Mouse (Mus musculus) spleen, adult 2 months (tissue): ENCODE measurements around the gene Hbb-y. TPM values are rescaled to one million over a fixed set of nuclear protein-coding genes. Genes with fewer than 3 reads are reported as not detected.
A peak's percentile ranks its signal among the peaks of the same experiment; 100 is the strongest.
"Not testable (repeated sequence)": the region's sequence is repeated elsewhere in the genome, so short reads cannot be mapped to it uniquely, and the experiment has no call there.

ENCODE experiments used
- DNase-seq, 2 experiments: peaks; one replicate each; pipeline versions ENCODE4 v3.0.0 to v3.0.0-alpha.2; 2012 to 2021; ENCODE audit warnings: low spot score in 2 of 2, low read depth in 1 of 2
- H3K27ac ChIP-seq: fragments of 200-500 bp; 2 replicates; pipeline ENCODE4 v1.5.1; 2012; ENCODE audit warnings: low read length, inconsistent platforms; ENCODE audit not compliant: insufficient read depth
- H3K27me3 ChIP-seq: fragments of 200-500 bp; 2 replicates; pipeline ENCODE4 v1.6.1; 2012; ENCODE audit warnings: mild to moderate bottlenecking, moderate library complexity, low read length, inconsistent platforms; ENCODE audit not compliant: control insufficient read depth, insufficient read depth
- H3K36me3 ChIP-seq: fragments of 200-500 bp; 2 replicates; pipeline ENCODE4 v1.6.1; 2012; ENCODE audit warnings: mild to moderate bottlenecking, low read length, inconsistent platforms; ENCODE audit not compliant: control insufficient read depth, insufficient read depth
- H3K4me1 ChIP-seq: fragments of 200-500 bp; 2 replicates; pipeline ENCODE4 v1.6.1; 2011; ENCODE audit warnings: inconsistent platforms; ENCODE audit not compliant: control insufficient read depth, insufficient read depth, insufficient read length
- H3K4me3 ChIP-seq: fragments of 200-500 bp; 2 replicates; pipeline ENCODE4 v1.5.1; 2011; ENCODE audit warnings: mild to moderate bottlenecking, inconsistent platforms; ENCODE audit not compliant: insufficient read depth, insufficient read length; ENCODE audit errors: extremely low read depth
- CTCF ChIP-seq: fragments of 200-500 bp; IDR thresholded peaks from 2 replicates; pipeline ENCODE4 v1.5.1; 2011; ENCODE audit warnings: mild to moderate bottlenecking, inconsistent platforms; ENCODE audit not compliant: insufficient read depth, insufficient read length, insufficient replicate concordance; ENCODE audit errors: extremely low read depth
- POLR2A ChIP-seq: fragments of 200-500 bp; IDR thresholded peaks from 2 replicates; pipeline ENCODE4 v1.6.1; 2011; ENCODE audit warnings: low read depth, low read length, inconsistent platforms
- WGBS: fragments of 180-500 bp; shearing (Covaris S2); methylation state at CpG from one replicate; pipeline ENCODE4 v1.1.7; 2018; 5-methylcytosine and 5-hydroxymethylcytosine counted together
- polyA plus RNA-seq: library from polyadenylated mRNA; depleted of rRNA; stranded (reverse); fragments of >200 nt; gene quantifications from 2 replicates; pipeline ENCODE4 v1.2.3, GENCODE M21; 2012

Gene Hbb-y
- polyA plus RNA-seq, 1 experiment: 0.14 TPM

GRCm38 (mm10) chr7:103840268-103840667 is 12.7 kb downstream of the Hbb-y start, which contains the start of gene Hbb-bh2:
Gene Hbb-bh2, minus strand, starts transcription at chr7:103840520.
- H3K27ac ChIP-seq: no peak within 1 kb of the TSS
- peaks cover 4% of the 10 kb centered on the region; the same call in 1 of the 2 replicates for H3K4me1 ChIP-seq
- no peaks in the 10 kb centered on the region for H3K36me3 ChIP-seq
- TF ChIP-seq POLR2A (no peak), CTCF (no peak)
- no peak for DNase-seq
- no peaks in the 10 kb centered on the region for H3K27me3 ChIP-seq
- 86% methylated on average over 3 of the region's 3 CpGs for WGBS
- H3K4me3 ChIP-seq: no peak within 1 kb of the TSS

GRCm38 (mm10) chr7:103827808-103828207 is 25.2 kb downstream of the Hbb-y start, which contains the start of gene Hbb-bs:
Gene Hbb-bs, minus strand, starts transcription at chr7:103828096.
- Histone ChIP-seq H3K27ac (peak within 1 kb of the TSS; percentile 54; the same call in 1 of the 2 replicates), H3K4me1 (no peaks in the 10 kb centered on the region), H3K4me3 (no peak within 1 kb of the TSS), H3K36me3 (no peaks in the 10 kb centered on the region), H3K27me3 (no peaks in the 10 kb centered on the region)
- 84% methylated on average over 4 of the region's 4 CpGs for WGBS
- no peak for DNase-seq
- TF ChIP-seq POLR2A (no peak), CTCF (no peak)

- H3K4me3 ChIP-seq, H3K4me1 ChIP-seq, DNase-seq, H3K36me3 ChIP-seq, H3K27ac ChIP-seq, H3K27me3 ChIP-seq: not testable (repeated sequence)
- WGBS: no CpG with 5 or more reads among the region's 2 CpGs
Observed at GRCm38 (mm10) chr7:103827139-103827538, 25.9 kb downstream of the Hbb-y start.

- DNase-seq: no peak
- H3K4me1 ChIP-seq: no peaks in the 10 kb centered on the region
- no peak overlapping the region for H3K4me3 ChIP-seq
- H3K27me3 ChIP-seq: no peaks in the 10 kb centered on the region
- no peaks in the 10 kb centered on the region for H3K36me3 ChIP-seq
- 53% methylated on average over 3 of the region's 3 CpGs for WGBS
- H3K27ac ChIP-seq: no peak overlapping the region; the same call in 1 of the 2 replicates
- TF ChIP-seq CTCF: no peak
- TF ChIP-seq POLR2A: no peak
Observed at GRCm38 (mm10) chr7:103826255-103826887, 26.6 kb downstream of the Hbb-y start.

GRCm38 (mm10) chr7:103825536-103826254 is 27.3 kb downstream of the Hbb-y start:
- Histone ChIP-seq H3K27ac (no peak overlapping the region), H3K4me1 (no peaks in the 10 kb centered on the region), H3K36me3 (no peaks in the 10 kb centered on the region), H3K27me3 (no peaks in the 10 kb centered on the region), H3K4me3 (no peak overlapping the region)
- no peak for DNase-seq
- TF ChIP-seq POLR2A: no peak
- TF ChIP-seq CTCF: no peak
- WGBS: 88% methylated on average over 3 of the region's 3 CpGs

- no peak for DNase-seq
- H3K4me3 ChIP-seq: no peak overlapping the region
- no peaks in the 10 kb centered on the region for H3K4me1 ChIP-seq
- TF ChIP-seq POLR2A (no peak), CTCF (no peak)
- H3K27ac ChIP-seq: no peak overlapping the region
- WGBS: 91% methylated on average over 2 of the region's 2 CpGs
- no peaks in the 10 kb centered on the region for H3K27me3 ChIP-seq
- H3K36me3 ChIP-seq: no peaks in the 10 kb centered on the region
Observed at GRCm38 (mm10) chr7:103824597-103824996, 28.4 kb downstream of the Hbb-y start.

GRCm38 (mm10) chr7:103815085-103815484 is 37.9 kb downstream of the Hbb-y start:
- not testable (repeated sequence) for H3K4me3 ChIP-seq, H3K27ac ChIP-seq
- 22% methylated on average over 1 of the region's 2 CpGs for WGBS

More at GRCm38 (mm10) chr7:103815085-103815484, 37.9 kb downstream of the Hbb-y start:
- H3K4me1 ChIP-seq, DNase-seq, H3K27me3 ChIP-seq, H3K36me3 ChIP-seq: not testable (repeated sequence)
